Mouse (Mus musculus): ENCODE results near the gene Msi2.

Gene Msi2

GRCm38 (mm10) chr11:88675526-88676353 lies 42.6 kb downstream of the Msi2 start:
- no peak for DNase-seq

GRCm38 (mm10) chr11:88674075-88674474 lies 44.2 kb downstream of the Msi2 start:
- no peak for DNase-seq

- DNase-seq = no peak
Measured at GRCm38 (mm10) chr11:88670925-88671324, 47.4 kb downstream of the Msi2 start.

GRCm38 (mm10) chr11:88669106-88669505 lies 49.2 kb downstream of the Msi2 start:
- DNase-seq = no peak

- DNase-seq = no peak
Measured at GRCm38 (mm10) chr11:88668345-88668744, 50.0 kb downstream of the Msi2 start.

- DNase-seq = no peak
Measured at GRCm38 (mm10) chr11:88665799-88666198, 52.5 kb downstream of the Msi2 start.

- DNase-seq = no peak
Measured at GRCm38 (mm10) chr11:88661444-88662180, 56.7 kb downstream of the Msi2 start.

GRCm38 (mm10) chr11:88660404-88660803 lies 57.9 kb downstream of the Msi2 start:
- DNase-seq = no peak

GRCm38 (mm10) chr11:88658926-88659325 lies 59.4 kb downstream of the Msi2 start:
- DNase-seq = no peak

- no peak for DNase-seq
Measured at GRCm38 (mm10) chr11:88655786-88656185, 62.5 kb downstream of the Msi2 start.

- no peak for DNase-seq
Measured at GRCm38 (mm10) chr11:88655214-88655566, 63.1 kb downstream of the Msi2 start.

- no peak for DNase-seq
Measured at GRCm38 (mm10) chr11:88654391-88655213, 63.7 kb downstream of the Msi2 start.

GRCm38 (mm10) chr11:88650275-88650674 lies 68.0 kb downstream of the Msi2 start:
- no peak for DNase-seq

GRCm38 (mm10) chr11:88649009-88649408 lies 69.3 kb downstream of the Msi2 start:
- no peak for DNase-seq

- no peak for DNase-seq
Measured at GRCm38 (mm10) chr11:88648407-88648806, 69.9 kb downstream of the Msi2 start.

GRCm38 (mm10) chr11:88646493-88646892 lies 71.8 kb downstream of the Msi2 start:
- no peak for DNase-seq

- no peak for DNase-seq
Measured at GRCm38 (mm10) chr11:88645821-88646220, 72.5 kb downstream of the Msi2 start.

GRCm38 (mm10) chr11:88644719-88645118 lies 73.6 kb downstream of the Msi2 start:
- no peak for DNase-seq

GRCm38 (mm10) chr11:88639862-88640261 lies 78.5 kb downstream of the Msi2 start:
- no peak for DNase-seq

GRCm38 (mm10) chr11:88638936-88639542 lies 79.3 kb downstream of the Msi2 start:
- no peak for DNase-seq

- DNase-seq = no peak
Measured at GRCm38 (mm10) chr11:88638254-88638653, 80.1 kb downstream of the Msi2 start.

GRCm38 (mm10) chr11:88636934-88637333 lies 81.4 kb downstream of the Msi2 start:
- DNase-seq = no peak

- DNase-seq = no peak
Measured at GRCm38 (mm10) chr11:88636319-88636718, 82.0 kb downstream of the Msi2 start.
